Mouse (Mus musculus): ENCODE measurements around the gene Inhbb. TPM values are rescaled to one million over a fixed set of nuclear protein-coding genes. Genes with fewer than 3 reads are reported as not detected.

The Inhbb gene
- polyA plus RNA-seq, 1 experiment from 2014 or later: 0.65 TPM

GRCm38 (mm10) chr1:119383916-119384315 is 38.1 kb downstream of the Inhbb start:
- DNase-seq (ENCODE audit: low spot score) (no peak), ATAC-seq (ENCODE audit: low FRiP score, low TSS enrichment) (no peak)
- Histone ChIP-seq H3K27me3 (ENCODE audit: control insufficient read depth, insufficient read depth, low read length) (no peaks in the 10 kb centered on the region), H3K27ac (replicated peaks) (no peak overlapping the region), H3K4me1 (replicated peaks; ENCODE audit: control insufficient read depth, insufficient read depth) (no peaks in the 10 kb centered on the region), H3K9me3 (ENCODE audit: control insufficient read depth, low read length) (no peaks in the 10 kb centered on the region), H3K4me3 (ENCODE audit: low read depth, low read length) (no peak overlapping the region), H3K36me3 (ENCODE audit: control insufficient read depth, insufficient read depth, low read length) (no peaks in the 10 kb centered on the region), H3K9ac (ENCODE audit: low read length) (no peak overlapping the region), H3K4me2 (replicated peaks; ENCODE audit: low read depth) (no peak overlapping the region)
- no peak for TF ChIP-seq EP300 (optimal IDR thresholded peaks at IDR 0.05)
- TF ChIP-seq CTCF (IDR thresholded peaks at IDR 0.05; ENCODE audit: low read depth): no peak
- 45% methylated on average over 10 of the region's 10 CpGs for WGBS

GRCm38 (mm10) chr1:119380609-119381008 is 41.4 kb downstream of the Inhbb start:
- H3K4me1 ChIP-seq (replicated peaks; ENCODE audit: control insufficient read depth, insufficient read depth): no peaks in the 10 kb centered on the region
- 79% methylated on average over 4 of the region's 4 CpGs for WGBS

GRCm38 (mm10) chr1:119375376-119375775 is 46.7 kb downstream of the Inhbb start:
- TF ChIP-seq CTCF (IDR thresholded peaks at IDR 0.05; ENCODE audit: low read depth) (no peak), EP300 (optimal IDR thresholded peaks at IDR 0.05) (no peak)
- Histone ChIP-seq H3K27me3 (ENCODE audit: control insufficient read depth, insufficient read depth, low read length) (no peaks in the 10 kb centered on the region), H3K36me3 (ENCODE audit: control insufficient read depth, insufficient read depth, low read length) (no peaks in the 10 kb centered on the region), H3K4me2 (replicated peaks; ENCODE audit: low read depth) (no peak overlapping the region), H3K4me3 (ENCODE audit: low read depth, low read length) (no peak overlapping the region), H3K4me1 (replicated peaks; ENCODE audit: control insufficient read depth, insufficient read depth) (no peaks in the 10 kb centered on the region), H3K9ac (ENCODE audit: low read length) (no peak overlapping the region), H3K27ac (replicated peaks) (no peak overlapping the region), H3K9me3 (ENCODE audit: control insufficient read depth, low read length) (no peaks in the 10 kb centered on the region)
- WGBS: 64% methylated on average over 4 of the region's 5 CpGs
- DNase-seq (ENCODE audit: low spot score): no peak
- no peak for ATAC-seq (ENCODE audit: low FRiP score, low TSS enrichment)

More at GRCm38 (mm10) chr1:119380609-119381008, 41.4 kb downstream of the Inhbb start:
- Histone ChIP-seq H3K27me3 (ENCODE audit: control insufficient read depth, insufficient read depth, low read length) (no peaks in the 10 kb centered on the region), H3K4me2 (replicated peaks; ENCODE audit: low read depth) (no peak overlapping the region), H3K9me3 (ENCODE audit: control insufficient read depth, low read length) (no peaks in the 10 kb centered on the region), H3K9ac (ENCODE audit: low read length) (no peak overlapping the region), H3K4me3 (ENCODE audit: low read depth, low read length) (no peak overlapping the region), H3K36me3 (ENCODE audit: control insufficient read depth, insufficient read depth, low read length) (no peaks in the 10 kb centered on the region), H3K27ac (replicated peaks) (no peak overlapping the region)
- TF ChIP-seq CTCF (IDR thresholded peaks at IDR 0.05; ENCODE audit: low read depth) (no peak), EP300 (optimal IDR thresholded peaks at IDR 0.05) (no peak)
- DNase-seq (ENCODE audit: low spot score) (no peak), ATAC-seq (ENCODE audit: low FRiP score, low TSS enrichment) (no peak)

- DNase-seq (ENCODE audit: low spot score) (no peak), ATAC-seq (ENCODE audit: low FRiP score, low TSS enrichment) (no peak)
- Histone ChIP-seq H3K27me3 (ENCODE audit: control insufficient read depth, insufficient read depth, low read length) (no peaks in the 10 kb centered on the region), H3K4me2 (replicated peaks; ENCODE audit: low read depth) (no peak overlapping the region), H3K36me3 (ENCODE audit: control insufficient read depth, insufficient read depth, low read length) (no peaks in the 10 kb centered on the region), H3K4me1 (replicated peaks; ENCODE audit: control insufficient read depth, insufficient read depth) (no peaks in the 10 kb centered on the region), H3K4me3 (ENCODE audit: low read depth, low read length) (no peak overlapping the region), H3K9me3 (ENCODE audit: control insufficient read depth, low read length) (no peaks in the 10 kb centered on the region), H3K9ac (ENCODE audit: low read length) (no peak overlapping the region), H3K27ac (replicated peaks) (no peak overlapping the region)
- 77% methylated on average over 12 of the region's 12 CpGs for WGBS
- TF ChIP-seq EP300 (optimal IDR thresholded peaks at IDR 0.05) (no peak), CTCF (IDR thresholded peaks at IDR 0.05; ENCODE audit: low read depth) (no peak)
Measured at GRCm38 (mm10) chr1:119367546-119367945, 54.5 kb downstream of the Inhbb start.

- no peak overlapping the region for H3K4me3 ChIP-seq (ENCODE audit: low read depth, low read length)
- no peaks in the 10 kb centered on the region for H3K27me3 ChIP-seq (ENCODE audit: control insufficient read depth, insufficient read depth, low read length)
- no peak for ATAC-seq (ENCODE audit: low FRiP score, low TSS enrichment)
Measured at GRCm38 (mm10) chr1:119366315-119366714, 55.7 kb downstream of the Inhbb start.

More at GRCm38 (mm10) chr1:119366315-119366714, 55.7 kb downstream of the Inhbb start:
- H3K4me1 ChIP-seq (replicated peaks; ENCODE audit: control insufficient read depth, insufficient read depth): no peaks in the 10 kb centered on the region
- DNase-seq (ENCODE audit: low spot score): no peak
- TF ChIP-seq CTCF (IDR thresholded peaks at IDR 0.05; ENCODE audit: low read depth) (no peak), EP300 (optimal IDR thresholded peaks at IDR 0.05) (no peak)
- no peak overlapping the region for H3K27ac ChIP-seq (replicated peaks)
- no peaks in the 10 kb centered on the region for H3K9me3 ChIP-seq (ENCODE audit: control insufficient read depth, low read length)
- H3K4me2 ChIP-seq (replicated peaks; ENCODE audit: low read depth): no peak overlapping the region
- H3K9ac ChIP-seq (ENCODE audit: low read length): no peak overlapping the region
- 70% methylated on average over 6 of the region's 6 CpGs for WGBS
- H3K36me3 ChIP-seq (ENCODE audit: control insufficient read depth, insufficient read depth, low read length): no peaks in the 10 kb centered on the region

Other genes starting within 250 kb of the Inhbb start
- gene Ralb, start 82.5 kb upstream of the Inhbb start, polyA plus RNA-seq (2015; fragmentation: Nextera tagmentation; extraction: Ambion mirVana): 102 TPM in 2 replicates
- 12.6 and 13.2 TPM in 2 replicates for gene Tmem185b, start 103.9 kb upstream of the Inhbb start, polyA plus RNA-seq (2015; fragmentation: Nextera tagmentation; extraction: Ambion mirVana)
- gene Epb41l5, start 226.8 kb upstream of the Inhbb start, polyA plus RNA-seq (2015; fragmentation: Nextera tagmentation; extraction: Ambion mirVana): 17.7 and 19.0 TPM in 2 replicates